ENCODE assay signal across 9 mouse cellular contexts in the genomic region with DNA sequence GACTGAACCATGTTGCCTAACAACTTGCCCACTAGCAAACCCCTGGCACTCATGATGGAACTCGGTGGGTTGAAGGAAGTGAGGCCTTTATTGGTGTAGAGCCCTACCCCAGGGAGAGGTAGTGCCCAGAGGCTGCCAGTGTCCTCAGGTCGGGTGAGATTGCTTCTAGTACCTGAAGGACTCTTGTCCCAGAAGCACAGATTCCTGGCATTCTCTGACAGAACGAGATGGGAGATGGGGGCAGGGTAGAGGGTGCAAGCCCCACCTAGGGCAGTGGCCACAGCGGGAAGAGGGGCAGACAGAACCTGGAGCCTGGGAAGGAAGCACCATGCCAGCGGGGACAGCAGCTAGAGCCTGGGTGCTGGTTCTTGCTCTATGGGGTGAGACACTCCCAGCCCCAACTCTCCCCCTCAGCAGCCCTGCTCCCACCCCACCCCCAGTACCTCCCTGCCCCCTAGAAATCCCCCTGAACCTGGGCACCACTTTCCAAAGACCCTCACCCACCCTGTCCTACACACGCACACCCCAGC. TPM values are rescaled to one million over a fixed set of nuclear protein-coding genes. Genes with fewer than 3 reads are reported as not detected.
DNase-seq lines count a peak whose midpoint lies in the region; ATAC-seq and TF ChIP-seq lines count a peak whose summit lies in the region.
"Had no signal": no experiment of that assay in that cellular context is flagged by ENCODE, and none has a peak within 500 bp of the region (broad histone marks: within the 10 kb centered on the region; RNA-seq: fewer than 3 reads in every experiment).

A gene (plus strand): TSS at position 297 of the 530 bp plus-strand sequence.

- DNase-seq in cerebellum, adult 9-10 months, result peak; percentile 35
- DNase-seq in cerebellum, postnatal 4 days (ENCODE audit: low spot score in 2 of 2), result no peak
- DNase-seq in kidney, postnatal 0 days (ENCODE audit: low spot score), result no peak
- DNase-seq in kidney, adult 2 months, result no peak
- peak; percentile 80 for DNase-seq in lung, postnatal 25 days (ENCODE audit: low spot score)
- DNase-seq in layer of hippocampus, adult 11-12 months (ENCODE audit: low spot score), result no peak
- DNase-seq: kidney, adult 9 months had no signal

- peak within 1 kb of the TSS; percentile 42; the same call in 1 of the 2 replicates for H3K9ac ChIP-seq in kidney, postnatal 0 days (ENCODE audit: low read depth, low read length)
- peak within 1 kb of the TSS; percentile 24; the same call in 1 of the 2 replicates for H3K9ac ChIP-seq in forebrain, embryonic 15.5 days (replicated peaks)

- H3K36me3 ChIP-seq in kidney, postnatal 0 days (ENCODE audit: insufficient read depth, low read length), result peaks cover 16% of the 10 kb centered on the region
- H3K36me3 ChIP-seq in kidney, adult 2 months (ENCODE audit: control insufficient read depth, insufficient read depth, low read length), result peaks cover 4% of the 10 kb centered on the region; the same call in 1 of the 2 replicates
- peaks cover 28% of the 10 kb centered on the region for H3K36me3 ChIP-seq in forebrain, embryonic 15.5 days

- no peaks in the 10 kb centered on the region for H3K27me3 ChIP-seq in kidney, postnatal 0 days (ENCODE audit: insufficient read depth, low read length)
- no peaks in the 10 kb centered on the region for H3K27me3 ChIP-seq in kidney, adult 2 months (replicated peaks; ENCODE audit: control insufficient read depth, insufficient read depth, low read length)
- no peaks in the 10 kb centered on the region for H3K27me3 ChIP-seq in forebrain, embryonic 15.5 days

- H3K27ac ChIP-seq in kidney, postnatal 0 days, result peak within 1 kb of the TSS; percentile 47
- H3K27ac ChIP-seq in kidney, adult 2 months (ENCODE audit: insufficient read depth, low read depth, low read length), result no peak within 1 kb of the TSS
- no peak within 1 kb of the TSS for H3K27ac ChIP-seq in forebrain, embryonic 15.5 days (replicated peaks)

- TF ChIP-seq POLR2A in kidney, adult 2 months (IDR thresholded peaks at IDR 0.05; ENCODE audit: low read depth, low read length), result no peak

- peaks cover 27% of the 10 kb centered on the region for H3K4me1 ChIP-seq in kidney, postnatal 0 days (replicated peaks; ENCODE audit: insufficient read depth, low read length)
- peaks cover 9% of the 10 kb centered on the region for H3K4me1 ChIP-seq in kidney, adult 2 months (ENCODE audit: control insufficient read depth, insufficient read depth, low read length)
- H3K4me1 ChIP-seq in forebrain, embryonic 15.5 days, result peaks cover 42% of the 10 kb centered on the region

- no peaks in the 10 kb centered on the region for H3K9me3 ChIP-seq in kidney, postnatal 0 days (replicated peaks; ENCODE audit: low read length)
- H3K9me3 ChIP-seq in forebrain, embryonic 15.5 days, result no peaks in the 10 kb centered on the region

- ATAC-seq in kidney, postnatal 0 days (replicated peaks; ENCODE audit: low FRiP score, low read depth), result no peak
- no peak for ATAC-seq in forebrain, embryonic 15.5 days (replicated peaks)
- no peak for ATAC-seq in monocyte, adult 5-6 weeks (replicated peaks; ENCODE audit: insufficient number of reproducible peaks, low FRiP score, low TSS enrichment, poor library complexity, severe bottlenecking)

- peak within 1 kb of the TSS; percentile 37 for H3K4me2 ChIP-seq in kidney, postnatal 0 days (ENCODE audit: low read length)
- no peak within 1 kb of the TSS for H3K4me2 ChIP-seq in forebrain, embryonic 15.5 days (replicated peaks)

- no peak within 1 kb of the TSS for H3K4me3 ChIP-seq in kidney, postnatal 0 days (replicated peaks; ENCODE audit: low read depth, low read length)
- H3K4me3 ChIP-seq in kidney, adult 2 months (ENCODE audit: insufficient read depth, low read depth, low read length), result no peak within 1 kb of the TSS
- no peak within 1 kb of the TSS for H3K4me3 ChIP-seq in forebrain, embryonic 15.5 days

- no peak for TF ChIP-seq CTCF in kidney, postnatal 0 days (IDR thresholded peaks at IDR 0.05; ENCODE audit: low read depth)
- no peak for TF ChIP-seq CTCF in kidney, adult 2 months (conservative IDR thresholded peaks at IDR 0.05; ENCODE audit: insufficient read depth, insufficient read length, low read depth, low read length)

- WGBS in kidney, postnatal 0 days, result 14% methylated on average over 5 of the region's 6 CpGs
- WGBS in kidney, adult 2 months, result 22% methylated on average over 6 of the region's 6 CpGs
- 23% methylated on average over 6 of the region's 6 CpGs for WGBS in forebrain, embryonic 15.5 days

RNA-seq across cellular contexts. Expression of the gene that starts here (rescaled TPM):
- polyA plus RNA-seq in kidney, postnatal 0 days (2015; fragmentation: Nextera tagmentation; extraction: Ambion mirVana), result 7.4 and 7.9 TPM in 2 replicates
- 2.1 TPM in 2 replicates for polyA plus RNA-seq in kidney, adult 2 months (2012; rRNA removed)
- polyA plus RNA-seq in forebrain, embryonic 15.5 days (2015; fragmentation: Nextera tagmentation; extraction: Ambion mirVana), result 1.8 TPM in 2 replicates
- total RNA-seq in monocyte, adult 5-6 weeks (2017), result 3.7 to 7.3 TPM (median 5.1 TPM) in 3 replicates

Comparison
In these comparisons a context has a peak if more than half of its experiments do, and no peak if none do; other contexts are left out.
1. DNase-seq: peak in cerebellum, adult 9-10 months (single experiment) and lung, postnatal 25 days (single experiment); none in cerebellum, postnatal 4 days (0 of 2), kidney, postnatal 0 days (single experiment), kidney, adult 2 months (single experiment) and layer of hippocampus, adult 11-12 months (single experiment).